Mouse (Mus musculus) stomach, postnatal 0 days (tissue): ENCODE results near the gene Pdap1. TPM values are rescaled to one million over a fixed set of nuclear protein-coding genes. Genes with fewer than 3 reads are reported as not detected.
"Not testable (repeated sequence)": the region's sequence is repeated elsewhere in the genome, so short reads cannot be mapped to it uniquely, and the experiment has no call there.

Experiments used
- ATAC-seq: fragments of 200-750 bp; cut with Nextera tagmentation; 2 replicates; pipeline ENCODE4 v1.8.0; 2017; ENCODE audit not compliant: low FRiP score, low TSS enrichment
- DNase-seq: peaks from one replicate; pipeline ENCODE4 v3.0.0-alpha.2; 2016; ENCODE audit warnings: low spot score
- H3K27ac ChIP-seq: fragments of 300-500 bp; sonication (generic); replicated peaks from 2 replicates; pipeline ENCODE4 v1.5.1; 2014; ENCODE audit warnings: mild to moderate bottlenecking, control low read depth
- H3K27me3 ChIP-seq: fragments of 300-500 bp; sonication (generic); 2 replicates; pipeline ENCODE4 v1.6.1; 2014; ENCODE audit warnings: low read length; ENCODE audit not compliant: control insufficient read depth, insufficient read depth
- H3K36me3 ChIP-seq: fragments of 300-500 bp; sonication (generic); 2 replicates; pipeline ENCODE4 v1.6.1; 2014; ENCODE audit warnings: low read length, mixed read lengths; ENCODE audit not compliant: control insufficient read depth, insufficient read depth
- H3K4me1 ChIP-seq: fragments of 300-500 bp; sonication (generic); replicated peaks from 2 replicates; pipeline ENCODE4 v1.6.1; 2014; ENCODE audit warnings: antibody characterized with exemption; ENCODE audit not compliant: control insufficient read depth, insufficient read depth
- H3K4me2 ChIP-seq: fragments of 300-500 bp; sonication (generic); replicated peaks from 2 replicates; pipeline ENCODE4 v1.6.1; 2014; ENCODE audit warnings: low read depth, mild to moderate bottlenecking, control low read depth, moderate library complexity
- H3K4me3 ChIP-seq: fragments of 300-500 bp; sonication (generic); 2 replicates; pipeline ENCODE4 v1.5.1; 2014; ENCODE audit warnings: low read depth, low read length, control low read depth
- H3K9ac ChIP-seq: fragments of 300-500 bp; sonication (generic); 2 replicates; pipeline ENCODE4 v1.6.1; 2014; ENCODE audit warnings: mild to moderate bottlenecking, low read length, control low read depth, mixed read lengths
- H3K9me3 ChIP-seq: fragments of 300-500 bp; sonication (generic); 2 replicates; pipeline ENCODE4 v1.6.1; 2016; ENCODE audit warnings: low read length; ENCODE audit not compliant: control insufficient read depth
- CTCF ChIP-seq: IDR thresholded peaks from 2 replicates; pipeline ENCODE4 v1.5.1; 2016; ENCODE audit warnings: antibody characterized with exemption, low read depth, mild to moderate bottlenecking, moderate library complexity
- EP300 ChIP-seq: optimal IDR thresholded peaks from 2 replicates; pipeline ENCODE3; 2016; ENCODE audit warnings: antibody characterized with exemption
- WGBS: fragments of 180-500 bp; shearing (Covaris S2); extraction: QIAGEN DNeasy Blood & Tissue Kit; methylation state at CpG from one replicate; pipeline ENCODE4 v1.1.7; 2014; 5-methylcytosine and 5-hydroxymethylcytosine counted together
- polyA plus RNA-seq: library from polyadenylated mRNA; unstranded; fragments of >200 nt; fragmentation: Nextera tagmentation; extraction: Ambion mirVana; gene quantifications from 2 replicates; pipeline ENCODE4 v1.2.1, GENCODE M21; 2015

The Pdap1 gene
- polyA plus RNA-seq, 1 experiment from 2014 or later, result 62.0 TPM

GRCm38 (mm10) chr5:145102706-145103105 lies 37.3 kb downstream of the Pdap1 start:
- H3K4me1 ChIP-seq, result no peaks in the 10 kb centered on the region
- no peaks in the 10 kb centered on the region for H3K27me3 ChIP-seq
- DNase-seq (peak; percentile 55), ATAC-seq (peak; percentile 86)
- H3K27ac ChIP-seq, result no peak overlapping the region
- WGBS, result 50% methylated on average over 4 of the region's 4 CpGs
- H3K9ac ChIP-seq, result no peak overlapping the region
- no peak overlapping the region for H3K4me3 ChIP-seq
- no peaks in the 10 kb centered on the region for H3K9me3 ChIP-seq
- TF ChIP-seq EP300 (no peak), CTCF (no peak)
- peaks cover 37% of the 10 kb centered on the region for H3K36me3 ChIP-seq
- no peak overlapping the region for H3K4me2 ChIP-seq

GRCm38 (mm10) chr5:145101451-145101850 lies 38.6 kb downstream of the Pdap1 start:
- ATAC-seq, result peak; percentile 9; the same call in 1 of the 2 replicates
- peaks cover 32% of the 10 kb centered on the region for H3K36me3 ChIP-seq
- not testable (repeated sequence) for H3K9me3 ChIP-seq, H3K27ac ChIP-seq, H3K27me3 ChIP-seq, H3K4me3 ChIP-seq, H3K4me1 ChIP-seq, H3K9ac ChIP-seq, H3K4me2 ChIP-seq, DNase-seq
- WGBS, result 95% methylated on average over 11 of the region's 11 CpGs

GRCm38 (mm10) chr5:145100960-145101359 lies 39.1 kb downstream of the Pdap1 start:
- ATAC-seq (no peak), DNase-seq (no peak)
- H3K27ac ChIP-seq, result no peak overlapping the region
- no peak overlapping the region for H3K9ac ChIP-seq
- H3K4me1 ChIP-seq, result no peaks in the 10 kb centered on the region
- H3K9me3 ChIP-seq, result no peaks in the 10 kb centered on the region
- H3K36me3 ChIP-seq, result peaks cover 30% of the 10 kb centered on the region
- no peaks in the 10 kb centered on the region for H3K27me3 ChIP-seq
- no peak overlapping the region for H3K4me2 ChIP-seq
- WGBS, result 98% methylated on average over 9 of the region's 9 CpGs
- H3K4me3 ChIP-seq, result no peak overlapping the region
- TF ChIP-seq CTCF (no peak), EP300 (no peak)

GRCm38 (mm10) chr5:145098340-145098821 lies 41.7 kb downstream of the Pdap1 start:
- Histone ChIP-seq H3K4me3 (no peak overlapping the region), H3K27me3 (no peaks in the 10 kb centered on the region), H3K4me1 (no peaks in the 10 kb centered on the region), H3K4me2 (no peak overlapping the region), H3K36me3 (peaks cover 28% of the 10 kb centered on the region), H3K27ac (no peak overlapping the region), H3K9ac (no peak overlapping the region), H3K9me3 (no peaks in the 10 kb centered on the region)
- WGBS, result 94% methylated on average over 10 of the region's 10 CpGs
- TF ChIP-seq CTCF (0 out of 2 replicates have a peak, but pooled peaks have one; percentile 11), EP300 (no peak)
- ATAC-seq (no peak), DNase-seq (no peak)

GRCm38 (mm10) chr5:145096195-145096594 lies 43.8 kb downstream of the Pdap1 start:
- no peaks in the 10 kb centered on the region for H3K9me3 ChIP-seq
- TF ChIP-seq CTCF, result no peak
- no peak for TF ChIP-seq EP300
- H3K9ac ChIP-seq, result no peak overlapping the region
- DNase-seq (no peak), ATAC-seq (peak; percentile 57; the same call in 1 of the 2 replicates)
- 88% methylated on average over 4 of the region's 4 CpGs for WGBS
- H3K4me3 ChIP-seq, result no peak overlapping the region
- H3K36me3 ChIP-seq, result peaks cover 37% of the 10 kb centered on the region
- H3K27ac ChIP-seq, result no peak overlapping the region
- no peak overlapping the region for H3K4me2 ChIP-seq
- no peaks in the 10 kb centered on the region for H3K27me3 ChIP-seq
- H3K4me1 ChIP-seq, result no peaks in the 10 kb centered on the region

GRCm38 (mm10) chr5:145089878-145090277 lies 50.2 kb downstream of the Pdap1 start:
- Histone ChIP-seq H3K36me3 (peaks cover 18% of the 10 kb centered on the region), H3K4me3 (no peak overlapping the region), H3K4me1 (no peaks in the 10 kb centered on the region), H3K9ac (no peak overlapping the region), H3K4me2 (no peak overlapping the region), H3K27ac (no peak overlapping the region), H3K9me3 (no peaks in the 10 kb centered on the region), H3K27me3 (no peaks in the 10 kb centered on the region)
- 70% methylated on average over 3 of the region's 3 CpGs for WGBS
- ATAC-seq, result no peak
- TF ChIP-seq EP300, result no peak
- no peak for TF ChIP-seq CTCF
- no peak for DNase-seq
